Mouse (Mus musculus) brain, adult 10 weeks (tissue): ENCODE measurements around the gene Gm20831. TPM values are rescaled to one million over a fixed set of nuclear protein-coding genes. Genes with fewer than 3 reads are reported as not detected.

Experiments used
- polyA plus RNA-seq: library from polyadenylated mRNA; stranded (reverse); fragments of 350-450 nt; fragmentation: Illumina TruSeq; extraction: RNeasy Lipid Tissue Mini Kit (QIAGEN cat#74804); gene quantifications from one replicate; pipeline ENCODE4 v1.2.3, GENCODE M21; 2015; ENCODE audit warnings: low read depth, low replicate concordance

Gm20831 gene
- not detected for polyA plus RNA-seq

GRCm38 (mm10) chrY:17874441-17874840 is at the start of gene Gm20831, which contains the start of gene Gm20772:
Gene Gm20831 (plus strand): TSS chrY:17874741.
Gene Gm20772 (plus strand): TSS chrY:17874741.

GRCm38 (mm10) chrY:17846166-17846565 is 28.4 kb upstream of the Gm20831 start, which contains the start of gene Gm21904:
Gene Gm21904 (minus strand): TSS chrY:17846266.

GRCm38 (mm10) chrY:17937230-17937629 is 62.7 kb downstream of the Gm20831 start, which contains the start of gene Srsy:
Gene Srsy (minus strand): TSS chrY:17937330.

Other genes with a start within 250 kb of the Gm20831 start
- gene Gm21904, start 28.5 kb upstream of the Gm20831 start, polyA plus RNA-seq = not detected
- not detected for gene Gm20772, start within 50 bp of the Gm20831 start, polyA plus RNA-seq
- not detected for gene Srsy, start 62.6 kb downstream of the Gm20831 start, polyA plus RNA-seq
- gene Gm21764, start 187.1 kb downstream of the Gm20831 start, polyA plus RNA-seq = not detected
- not detected for gene Ssty1, start 214.4 kb downstream of the Gm20831 start, polyA plus RNA-seq